Mouse (Mus musculus) lung, postnatal 0 days (tissue): ENCODE measurements around the gene Sgcg.

Experiments
- CTCF ChIP-seq: IDR thresholded peaks from 2 replicates; pipeline ENCODE4 v1.5.1; 2016; ENCODE audit warnings: antibody characterized with exemption, mild to moderate bottlenecking
- EP300 ChIP-seq: IDR thresholded peaks from 2 replicates; pipeline ENCODE4 v1.6.1; 2016; ENCODE audit warnings: antibody characterized with exemption, mild to moderate bottlenecking, control low read depth

GRCm38 (mm10) chr14:61232016-61232568 lies 26.2 kb downstream of the Sgcg start:
- TF ChIP-seq CTCF = no peak
- TF ChIP-seq EP300 = no peak
